Mouse (Mus musculus) CH12F3 (cell line): ENCODE data around the gene Sirt2.

Experiments
- in situ Hi-C: fragments of 300-500 bp; cut with MboI; formaldehyde crosslinking; loops from 2 replicates; pipeline ENCODE4 v1.14.3; 2020; ENCODE audit warnings: low sequenced_read_pairs

Gene Sirt2

DNA sequence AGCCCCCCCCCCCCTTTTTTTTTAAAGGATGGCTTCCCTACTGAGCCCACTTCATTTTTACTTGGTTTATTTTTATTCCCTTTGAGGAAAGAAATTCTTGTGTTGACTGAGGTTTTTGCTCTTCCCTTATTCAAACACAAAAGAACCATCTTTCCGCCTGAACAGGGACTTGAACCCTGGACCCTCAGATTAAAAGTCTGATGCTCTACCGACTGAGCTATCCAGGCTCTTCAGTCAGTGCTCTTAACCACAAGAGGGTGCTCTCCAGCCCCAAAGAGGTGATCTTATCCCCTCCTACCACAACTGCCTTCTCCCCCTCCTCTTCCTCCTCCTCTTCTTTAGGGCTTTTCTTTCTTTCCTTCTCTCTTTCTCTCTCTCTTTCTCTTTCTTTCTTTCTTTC lies 27.3 kb downstream of the Sirt2 start:
- in situ Hi-C loops, result no loop called here

DNA sequence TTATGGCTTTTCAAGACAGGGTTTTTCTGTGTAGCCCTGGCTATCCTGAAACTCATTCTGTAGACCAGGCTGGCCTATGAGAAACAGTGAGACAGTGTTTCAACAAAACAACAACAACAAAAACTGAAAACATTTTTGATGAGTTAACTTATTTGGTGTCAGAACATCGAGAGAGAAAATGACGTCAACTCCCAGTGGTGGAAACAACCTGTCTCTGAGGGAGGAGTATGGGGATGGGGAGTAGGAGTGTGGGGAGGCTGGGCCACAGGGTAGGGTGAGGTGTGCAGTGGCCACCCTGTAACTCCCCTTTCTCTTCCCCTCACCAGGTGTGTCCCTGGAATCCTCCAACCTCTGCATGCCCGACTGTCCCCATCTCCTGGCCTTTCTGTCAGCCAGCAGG lies 28.0 kb downstream of the Sirt2 start:
- in situ Hi-C loops, result no loop called here

GRCm38 (mm10) chr7:28795832-28796231 lies 29.3 kb downstream of the Sirt2 start:
- in situ Hi-C loops, result no loop called here

DNA sequence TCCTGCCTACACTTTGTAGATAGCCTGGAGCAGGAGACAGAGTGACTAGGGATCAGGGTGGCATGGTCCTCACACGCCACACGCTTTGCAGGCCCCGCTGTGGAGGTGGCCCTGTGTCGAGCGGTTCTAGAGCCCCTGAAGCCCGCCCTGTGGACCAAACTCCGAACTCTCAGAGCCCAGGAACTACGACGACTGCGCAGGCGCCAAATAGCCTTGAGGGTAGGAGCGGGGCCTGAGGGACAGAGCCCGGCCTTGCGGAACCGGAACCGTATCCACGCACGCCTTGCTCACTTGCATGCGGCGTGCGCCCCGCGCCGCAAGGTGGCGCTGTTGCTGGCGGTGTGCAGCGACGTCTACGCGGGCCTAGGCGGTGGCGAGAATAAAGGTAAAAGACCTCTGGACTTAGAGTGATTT lies 30.0 kb downstream of the Sirt2 start:
- in situ Hi-C loops, result no loop called here

GRCm38 (mm10) chr7:28799994-28800393 lies 33.5 kb downstream of the Sirt2 start:
- in situ Hi-C loops, result no loop called here

GRCm38 (mm10) chr7:28801451-28801850 lies 34.9 kb downstream of the Sirt2 start:
- in situ Hi-C loops, result no loop called here

- in situ Hi-C loops, result no loop called here
Measured at GRCm38 (mm10) chr7:28801901-28802670, 35.6 kb downstream of the Sirt2 start.

DNA sequence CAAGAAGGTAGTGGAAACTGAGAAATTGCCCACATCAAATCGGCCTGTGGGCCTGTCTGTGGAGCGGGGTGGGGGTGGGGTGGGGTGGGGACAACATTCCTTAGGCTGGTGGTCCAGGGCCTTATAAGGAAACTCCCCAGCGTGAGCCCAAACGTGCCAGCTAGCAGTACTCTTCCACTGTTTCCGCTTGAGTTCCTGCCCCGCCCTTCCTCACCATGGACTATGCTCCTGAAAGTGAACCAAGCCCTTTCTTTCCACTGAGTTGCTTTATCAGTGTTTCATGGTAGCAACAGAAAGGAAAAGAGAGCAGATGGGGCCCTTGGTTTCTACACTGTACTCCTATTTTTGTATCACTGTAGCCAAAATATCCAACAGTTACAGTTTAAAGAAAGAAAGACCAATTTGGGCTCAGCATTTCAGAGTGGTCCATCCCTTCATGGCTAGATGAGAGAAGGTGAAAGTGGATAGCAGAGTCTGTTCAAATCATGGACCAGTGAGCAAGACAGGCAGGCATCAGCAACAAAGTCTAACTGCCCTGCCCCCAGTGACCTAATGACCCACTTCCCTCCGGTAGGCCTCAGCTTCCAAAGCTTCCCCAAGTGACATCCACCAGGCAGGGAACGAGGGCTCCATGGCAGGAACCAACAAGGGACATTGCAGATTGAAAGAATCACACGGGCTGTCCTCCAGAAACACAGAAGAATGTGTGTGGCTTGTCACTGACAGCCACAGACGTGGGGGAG lies 36.5 kb downstream of the Sirt2 start:
- in situ Hi-C loops, result no loop called here

DNA sequence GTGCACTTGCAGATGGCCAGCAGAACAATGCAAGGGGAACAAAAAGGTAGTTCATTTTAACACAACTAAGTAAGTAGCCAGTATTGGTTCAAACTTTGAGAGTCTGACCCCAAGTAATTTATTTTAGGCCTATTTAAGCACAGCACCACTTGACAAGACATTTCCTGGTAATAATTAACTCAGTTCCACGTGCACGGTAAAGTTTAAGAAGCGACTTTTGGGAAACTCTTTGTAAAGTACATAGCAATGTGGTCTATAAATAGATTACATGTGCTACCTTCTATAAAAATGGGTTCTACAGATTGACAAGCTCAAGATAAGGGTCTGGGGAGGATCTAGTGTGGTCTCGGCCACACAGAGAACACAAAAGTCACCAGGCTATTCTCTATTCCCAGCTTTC lies 37.2 kb downstream of the Sirt2 start:
- in situ Hi-C loops, result no loop called here

GRCm38 (mm10) chr7:28806869-28807268 lies 40.3 kb downstream of the Sirt2 start:
- in situ Hi-C loops, result no loop called here

DNA sequence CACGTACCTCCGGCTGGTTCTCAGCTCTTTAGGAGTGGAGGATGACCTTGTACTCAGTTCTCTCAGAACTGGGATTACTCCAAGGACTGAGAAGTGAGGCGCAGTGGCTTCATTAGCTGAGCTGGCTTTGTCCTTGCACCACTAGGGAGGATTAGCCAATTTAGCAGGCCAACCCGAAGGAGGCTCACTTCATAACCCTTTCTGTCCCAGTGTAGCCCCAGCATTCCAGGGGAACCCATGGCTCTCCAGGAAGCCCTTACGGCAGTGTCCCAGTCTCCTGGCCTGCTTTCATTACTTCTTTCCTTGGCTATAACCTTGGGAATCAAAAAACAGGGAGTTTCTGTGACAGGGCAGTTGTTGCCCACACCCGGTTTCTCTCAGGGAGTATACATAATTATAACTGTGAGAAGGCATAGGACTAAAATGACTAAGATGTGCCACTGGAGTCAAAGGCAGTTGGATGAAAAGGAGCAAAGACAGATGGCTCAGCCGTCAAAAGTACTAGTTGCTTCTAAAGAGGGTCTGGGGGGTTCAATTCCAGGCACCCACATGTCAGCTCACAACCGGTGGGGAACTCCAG lies 41.2 kb downstream of the Sirt2 start:
- in situ Hi-C loops, result no loop called here

DNA sequence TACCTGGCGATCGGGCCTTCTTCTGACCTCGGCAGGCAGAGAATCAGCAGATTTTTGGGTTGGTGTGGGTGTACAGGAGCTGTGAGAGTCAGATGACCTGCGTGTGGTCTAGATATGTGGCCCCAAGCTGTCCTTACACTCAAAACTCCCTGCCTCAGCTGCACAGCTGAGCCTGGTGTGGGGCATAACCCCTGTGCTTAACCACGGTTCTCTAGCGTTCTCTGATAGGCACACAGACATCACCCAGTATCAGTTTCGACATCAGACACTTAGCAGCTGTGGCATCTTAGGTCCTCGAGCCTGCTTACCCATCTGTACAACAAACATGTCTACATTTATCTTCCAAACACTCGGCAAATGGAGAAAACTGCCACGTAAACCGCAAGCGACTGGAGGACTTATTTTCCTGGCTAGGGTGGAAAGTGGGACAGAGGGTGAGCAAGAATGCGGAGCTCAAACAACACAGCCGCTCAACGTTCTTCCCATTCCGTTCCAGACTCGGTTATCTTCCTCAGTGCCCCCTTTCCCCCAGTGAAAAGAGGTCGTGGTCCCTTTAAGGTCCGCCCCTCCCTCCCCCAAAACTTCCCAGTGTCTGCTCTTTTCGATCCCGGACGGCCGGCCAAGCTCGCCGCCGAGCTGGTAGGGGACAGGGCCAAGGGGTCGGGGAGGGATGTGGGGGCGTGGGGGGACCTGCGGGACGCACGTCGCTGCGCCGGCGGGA lies 41.8 kb downstream of the Sirt2 start, which contains the start of gene Hnrnpl:
Gene Hnrnpl (plus strand): TSS at position 321 of the 721 bp plus-strand sequence.
- in situ Hi-C loops, result no loop called here

DNA sequence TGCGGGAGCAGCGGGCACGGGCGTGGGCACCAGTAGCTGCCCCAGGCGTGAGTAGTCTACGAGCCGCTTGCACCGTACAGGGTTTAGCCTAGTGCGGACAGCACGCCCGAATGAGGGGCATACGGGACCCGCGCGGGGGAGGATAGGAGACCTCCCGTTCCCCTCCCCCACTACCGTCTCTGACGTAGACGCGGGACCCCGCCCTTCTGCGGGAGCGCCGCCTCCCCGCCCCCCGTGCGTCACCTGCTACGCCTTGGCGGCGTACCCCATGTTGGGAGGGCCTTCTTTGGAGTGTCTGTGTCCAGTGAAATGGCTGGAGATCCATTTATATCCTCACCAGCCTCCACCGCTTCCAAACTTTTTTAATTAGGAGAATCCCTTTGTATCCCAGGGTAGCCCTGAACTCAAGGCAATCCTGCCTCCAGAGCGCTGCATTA lies 42.4 kb downstream of the Sirt2 start:
- in situ Hi-C loops, result no loop called here

DNA sequence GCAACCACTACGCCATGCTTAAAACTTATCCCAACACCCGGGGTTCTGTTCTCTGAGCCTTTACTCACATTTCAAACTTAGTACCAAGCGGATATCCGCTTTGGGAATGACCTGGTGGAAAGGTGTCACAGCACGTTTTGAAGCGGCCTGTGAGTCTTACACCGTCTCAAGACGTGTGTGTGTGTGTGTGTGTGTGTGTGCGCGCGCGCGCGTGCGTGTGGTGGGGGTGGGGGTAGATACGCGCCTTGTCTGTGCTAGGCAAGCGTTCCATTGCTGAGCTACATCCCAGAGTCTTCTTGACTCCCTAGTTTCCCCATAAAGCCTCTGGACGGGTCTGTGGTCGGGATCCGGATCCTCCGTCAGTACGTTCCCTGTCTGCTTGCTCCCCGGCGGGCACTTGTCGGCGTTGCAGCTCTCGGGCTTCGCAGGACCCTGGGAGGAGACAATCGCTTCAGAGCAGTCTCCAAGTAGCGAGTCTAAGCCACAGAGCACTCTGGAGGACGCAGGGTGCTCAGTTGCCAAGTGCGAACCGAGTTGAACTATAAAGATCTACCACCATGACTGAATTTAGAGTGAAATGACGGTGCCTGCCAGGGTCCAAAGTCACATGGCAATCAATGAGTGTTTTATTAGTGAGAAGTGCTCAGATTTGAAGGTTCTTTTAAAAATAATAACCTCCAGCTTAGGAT lies 43.0 kb downstream of the Sirt2 start:
- in situ Hi-C loops, result no loop called here

GRCm38 (mm10) chr7:28810107-28811066 lies 43.9 kb downstream of the Sirt2 start:
- in situ Hi-C loops, result no loop called here

GRCm38 (mm10) chr7:28811228-28811627 lies 44.7 kb downstream of the Sirt2 start:
- in situ Hi-C loops, result no loop called here

DNA sequence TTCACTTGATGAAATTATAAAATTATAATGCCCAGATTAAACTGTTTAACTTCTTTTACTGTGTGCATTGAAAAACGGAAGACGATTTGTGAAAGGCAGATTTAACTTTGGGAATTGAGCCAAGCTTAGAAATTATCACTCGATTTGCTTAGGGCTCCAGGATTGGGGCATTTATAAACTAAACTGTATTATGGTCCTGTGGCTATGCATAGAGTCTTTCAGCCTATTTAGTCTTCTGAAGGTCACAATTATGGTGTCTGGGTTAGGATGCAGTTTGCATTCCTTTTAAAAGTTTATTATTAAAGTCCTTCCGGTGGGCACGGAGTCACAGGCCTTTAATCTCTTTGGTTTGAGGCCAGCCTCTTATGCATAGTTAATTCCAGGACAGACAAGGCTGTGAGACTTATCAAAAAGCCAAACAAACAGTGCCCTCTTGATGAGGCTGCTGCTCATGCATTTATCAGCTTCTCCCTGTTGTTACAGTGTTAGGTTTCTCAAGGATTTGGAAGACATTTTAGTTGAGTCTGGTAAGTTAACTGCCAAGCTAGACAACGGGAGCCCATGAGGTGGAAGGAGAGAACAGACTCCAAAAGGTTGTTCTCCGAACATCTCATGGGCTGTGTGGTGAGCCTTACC lies 45.2 kb downstream of the Sirt2 start:
- in situ Hi-C loops, result no loop called here

DNA sequence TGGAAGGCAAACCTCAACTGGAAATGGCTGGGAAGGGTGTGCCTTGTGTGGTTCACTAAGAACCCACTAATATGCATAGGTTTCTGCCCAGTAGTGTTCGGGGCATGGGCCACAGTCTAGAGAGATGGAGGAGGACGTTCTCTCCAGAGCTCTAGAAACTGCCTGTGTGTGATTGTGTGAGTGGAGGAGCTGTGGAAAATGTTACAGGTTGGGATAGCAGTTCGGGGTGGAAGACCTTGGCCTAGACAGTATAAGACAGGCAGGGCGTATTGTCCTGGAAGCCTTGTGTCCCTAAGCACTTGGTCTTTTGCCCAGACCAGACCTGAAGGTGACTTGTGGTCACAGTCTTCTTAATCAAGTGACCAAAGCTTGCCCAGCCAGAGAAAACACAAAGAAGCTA lies 45.9 kb downstream of the Sirt2 start:
- in situ Hi-C loops, result no loop called here

DNA sequence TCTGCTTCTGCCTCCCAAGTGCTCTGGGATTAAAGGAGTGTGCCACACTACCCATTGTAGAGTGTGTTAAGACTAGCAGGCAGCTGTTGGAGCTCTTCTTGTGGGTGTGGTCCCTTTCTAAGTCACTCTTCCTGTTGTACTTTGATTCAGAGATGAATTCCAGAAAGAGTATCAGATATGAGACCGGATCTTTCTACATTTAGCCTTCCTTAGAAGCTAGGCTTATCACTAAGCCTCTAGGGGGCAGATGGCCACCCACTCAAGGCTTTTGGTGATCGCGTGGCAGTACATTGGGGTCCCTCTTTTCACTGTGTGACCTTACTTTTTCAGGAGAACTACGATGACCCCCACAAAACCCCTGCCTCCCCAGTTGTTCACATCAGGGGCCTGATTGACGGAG lies 46.4 kb downstream of the Sirt2 start:
- in situ Hi-C loops, result no loop called here
